ENCODE assay signal across 9 mouse cellular contexts in the genomic region with DNA sequence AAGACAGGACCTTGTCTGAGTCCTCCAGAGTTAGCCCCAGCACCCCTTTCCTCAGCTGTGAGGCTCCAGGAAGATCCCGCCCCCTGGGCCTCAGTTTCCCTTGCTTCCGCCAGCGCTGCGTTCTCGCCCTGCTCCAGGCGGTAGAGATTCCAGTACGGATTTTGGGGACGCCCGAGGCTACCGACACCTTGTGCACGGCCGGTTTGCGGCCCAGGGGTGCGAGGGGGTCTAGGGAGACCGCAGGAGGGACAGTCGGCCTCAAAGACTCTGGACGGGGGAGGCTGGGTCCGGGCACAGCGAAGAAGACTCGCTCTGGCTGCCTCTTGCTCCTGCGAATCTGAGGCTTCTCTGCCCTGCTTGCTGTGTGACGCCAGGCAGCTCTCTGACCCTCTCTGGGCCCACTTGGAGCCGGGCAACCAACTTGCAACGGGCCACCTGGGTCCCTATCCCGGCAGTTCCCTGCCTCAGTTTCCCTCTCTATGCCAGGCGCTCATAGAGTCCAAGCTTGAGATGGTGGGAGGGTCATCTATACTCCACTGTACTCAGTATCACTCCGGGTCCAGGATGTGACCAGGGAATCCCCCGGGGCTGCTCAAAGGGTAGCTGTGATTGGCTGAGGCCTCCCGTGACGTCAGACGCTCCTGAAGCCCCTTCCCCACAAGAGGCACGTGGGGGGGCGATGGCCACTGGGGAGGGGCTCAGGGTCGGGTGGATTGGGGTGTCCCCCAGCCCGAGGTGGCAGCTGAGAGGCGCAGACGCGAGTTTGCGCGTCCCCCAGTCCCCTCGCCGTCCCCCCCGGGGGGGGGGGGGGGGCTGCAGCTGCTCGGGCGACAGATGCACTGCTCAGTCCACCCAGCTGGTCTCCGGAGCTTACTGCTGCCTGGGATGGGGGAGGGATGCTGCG. TPM values are rescaled to one million over a fixed set of nuclear protein-coding genes. Genes with fewer than 3 reads are reported as not detected.
A peak's percentile ranks its signal among the peaks of the same experiment; 100 is the strongest.
DNase-seq lines count a peak whose midpoint lies in the region; ATAC-seq and TF ChIP-seq lines count a peak whose summit lies in the region.
"Had no signal": no experiment of that assay in that cellular context is flagged by ENCODE, and none has a peak within 500 bp of the region (broad histone marks: within the 10 kb centered on the region; RNA-seq: fewer than 3 reads in every experiment).

No protein-coding gene starts in this region.

- DNase-seq in cerebellum, adult 11 months: peak; percentile 58
- DNase-seq in thymus, adult 2 months: peak; percentile 51
- DNase-seq in thymus, adult 18-20 months: no peak
- DNase-seq in right cerebral cortex, postnatal 4 days: peak; percentile 65
- DNase-seq in adrenal gland, postnatal 4 days (ENCODE audit: low spot score in 2 of 2): no peak

- H3K9ac ChIP-seq in hindbrain, embryonic 12.5 days: peak overlapping the region; percentile 57
- H3K9ac ChIP-seq in liver, embryonic 15.5 days: no peak overlapping the region

- no peaks in the 10 kb centered on the region for H3K9me3 ChIP-seq in hindbrain, embryonic 12.5 days (replicated peaks)
- no peaks in the 10 kb centered on the region for H3K9me3 ChIP-seq in liver, embryonic 15.5 days (replicated peaks)

- no peaks in the 10 kb centered on the region for H3K36me3 ChIP-seq in thymus, adult 2 months (ENCODE audit: control insufficient read depth, insufficient read depth, low read length)
- H3K36me3 ChIP-seq in hindbrain, embryonic 12.5 days: no peaks in the 10 kb centered on the region
- no peaks in the 10 kb centered on the region for H3K36me3 ChIP-seq in liver, embryonic 15.5 days (replicated peaks)

- no peak for TF ChIP-seq CTCF in thymus, adult 2 months (IDR thresholded peaks at IDR 0.05; ENCODE audit: borderline replicate concordance, control insufficient read depth, extremely low read depth, insufficient read depth, low read length, poor library complexity)

- H3K27me3 ChIP-seq in thymus, adult 2 months (ENCODE audit: control insufficient read depth, insufficient read depth, low read length): peaks cover 3% of the 10 kb centered on the region; the same call in 1 of the 2 replicates
- H3K27me3 ChIP-seq in hindbrain, embryonic 12.5 days: peaks cover 83% of the 10 kb centered on the region
- peaks cover 91% of the 10 kb centered on the region for H3K27me3 ChIP-seq in liver, embryonic 15.5 days

- 6% methylated on average over 42 of the region's 47 CpGs for WGBS in thymus, adult 2 months
- WGBS in hindbrain, embryonic 12.5 days: under 1% methylated on average over 38 of the region's 47 CpGs
- WGBS in liver, embryonic 15.5 days (ENCODE audit: insufficient replicate concordance): 3% methylated on average over 47 of the region's 47 CpGs

- TF ChIP-seq POLR2A in thymus, adult 2 months (IDR thresholded peaks at IDR 0.05; ENCODE audit: control insufficient read depth, extremely low read depth, insufficient read depth, low read length, poor library complexity): no peak

- H3K4me2 ChIP-seq in hindbrain, embryonic 12.5 days (replicated peaks): peak overlapping the region; percentile 59
- H3K4me2 ChIP-seq in liver, embryonic 15.5 days: peak overlapping the region; percentile 60

- no peak; the same call in 1 of the 2 replicates for ATAC-seq in cerebellum, adult (ENCODE audit: insufficient number of reproducible peaks, low FRiP score, low TSS enrichment)
- ATAC-seq in hindbrain, embryonic 12.5 days (ENCODE audit: low FRiP score): peak; percentile 63
- ATAC-seq in liver, embryonic 15.5 days (ENCODE audit: insufficient read depth): no peak

- H3K4me1 ChIP-seq in thymus, adult 2 months (replicated peaks; ENCODE audit: control insufficient read depth, insufficient read depth, low read length): peaks cover 26% of the 10 kb centered on the region
- peaks cover 56% of the 10 kb centered on the region for H3K4me1 ChIP-seq in hindbrain, embryonic 12.5 days
- peaks cover 32% of the 10 kb centered on the region for H3K4me1 ChIP-seq in liver, embryonic 15.5 days (replicated peaks)

- H3K4me3 ChIP-seq in thymus, adult 2 months (ENCODE audit: control insufficient read depth, insufficient read depth, low read length): peak overlapping the region; percentile 52
- H3K4me3 ChIP-seq in hindbrain, embryonic 12.5 days: peak overlapping the region; percentile 36
- peak overlapping the region; percentile 32 for H3K4me3 ChIP-seq in liver, embryonic 15.5 days (replicated peaks)

- no peak overlapping the region for H3K27ac ChIP-seq in thymus, adult 2 months (ENCODE audit: control insufficient read depth, insufficient read depth, low read length)
- H3K27ac ChIP-seq in hindbrain, embryonic 12.5 days: peak overlapping the region; percentile 19; the same call in 1 of the 2 replicates
- no peak overlapping the region for H3K27ac ChIP-seq in liver, embryonic 15.5 days (replicated peaks)
- H3K27ac ChIP-seq: macrophage had no signal

RNA-seq across cellular contexts. Expression of a gene that starts 1.8 kb away (rescaled TPM):
- 3.8 and 4.9 TPM in 2 replicates for polyA plus RNA-seq in thymus, adult 2 months (2012; rRNA removed)
- 9.6 and 11.2 TPM in 2 replicates for polyA plus RNA-seq in hindbrain, embryonic 12.5 days (2016; fragmentation: Nextera tagmentation; extraction: Ambion mirVana)
- 0.81 and 1.3 TPM in 2 replicates for polyA plus RNA-seq in liver, embryonic 15.5 days (2015; fragmentation: Nextera tagmentation; extraction: Ambion mirVana)
- total RNA-seq in adrenal gland, postnatal 4 days (2021): 10 to 100 TPM in 1 of 2 experiments, 1 to 10 TPM in 1; 9.6 to 12.2 TPM

RNA-seq across cellular contexts. Expression of a gene that starts 20.2 kb away (rescaled TPM):
- 23.5 and 27.0 TPM in 2 replicates for polyA plus RNA-seq in thymus, adult 2 months (2012; rRNA removed)
- 0.25 and 0.27 TPM in 2 replicates for polyA plus RNA-seq in hindbrain, embryonic 12.5 days (2016; fragmentation: Nextera tagmentation; extraction: Ambion mirVana)
- 3.2 and 4.0 TPM in 2 replicates for polyA plus RNA-seq in liver, embryonic 15.5 days (2015; fragmentation: Nextera tagmentation; extraction: Ambion mirVana)
- total RNA-seq in adrenal gland, postnatal 4 days (2021): 10 to 100 TPM in 1 of 2 experiments, 1 to 10 TPM in 1; 5.5 to 10.1 TPM

RNA-seq across cellular contexts. Expression of a gene that starts 20.3 kb away (rescaled TPM):
- 21.6 and 26.8 TPM in 2 replicates for polyA plus RNA-seq in thymus, adult 2 months (2012; rRNA removed)
- 8.4 and 8.9 TPM in 2 replicates for polyA plus RNA-seq in hindbrain, embryonic 12.5 days (2016; fragmentation: Nextera tagmentation; extraction: Ambion mirVana)
- polyA plus RNA-seq in liver, embryonic 15.5 days (2015; fragmentation: Nextera tagmentation; extraction: Ambion mirVana): 2.7 and 3.1 TPM in 2 replicates
- 1 to 10 TPM; 8.0 to 9.2 TPM for total RNA-seq in adrenal gland, postnatal 4 days (2021)

RNA-seq across cellular contexts. Expression of a gene that starts 24.6 kb away (rescaled TPM):
- polyA plus RNA-seq in thymus, adult 2 months (2012; rRNA removed): 6.2 and 11.7 TPM in 2 replicates
- 0.42 and 0.62 TPM in 2 replicates for polyA plus RNA-seq in hindbrain, embryonic 12.5 days (2016; fragmentation: Nextera tagmentation; extraction: Ambion mirVana)
- polyA plus RNA-seq in liver, embryonic 15.5 days (2015; fragmentation: Nextera tagmentation; extraction: Ambion mirVana): 1.3 and 3.7 TPM in 2 replicates
- 10 to 100 TPM; 23.1 to 30.6 TPM for total RNA-seq in adrenal gland, postnatal 4 days (2021)
- polyA plus RNA-seq: macrophage had no signal

RNA-seq across cellular contexts. Expression of a gene that starts 32.4 kb away (rescaled TPM):
- 16.7 and 29.0 TPM in 2 replicates for polyA plus RNA-seq in thymus, adult 2 months (2012; rRNA removed)
- polyA plus RNA-seq in hindbrain, embryonic 12.5 days (2016; fragmentation: Nextera tagmentation; extraction: Ambion mirVana): 0.06 and 0.09 TPM in 2 replicates
- 0.02 and 0.06 TPM in 2 replicates for polyA plus RNA-seq in liver, embryonic 15.5 days (2015; fragmentation: Nextera tagmentation; extraction: Ambion mirVana)
- 10 to 100 TPM; 29.9 to 37.0 TPM for total RNA-seq in adrenal gland, postnatal 4 days (2021)
- polyA plus RNA-seq: macrophage had no signal

Comparison
In these comparisons a context has a peak if more than half of its experiments do, and no peak if none do; other contexts are left out.
1. DNase-seq: peak in cerebellum, adult 11 months (single experiment), thymus, adult 2 months (single experiment) and right cerebral cortex, postnatal 4 days (single experiment); none in thymus, adult 18-20 months (0 of 2) and adrenal gland, postnatal 4 days (0 of 2).
2. Peak in every context shown above with its lines, with median percentiles within 50 percentile points of each other: H3K4me3 ChIP-seq.